Mouse (Mus musculus) left cerebral cortex, postnatal 4 days (tissue): ENCODE data around the gene Ip6k2. TPM values are rescaled to one million over a fixed set of nuclear protein-coding genes. Genes with fewer than 3 reads are reported as not detected.

Experiments used
- microRNA-seq: library from miRNA; unstranded; fragments of <30 nt; microRNA quantifications from one replicate; pipeline ENCODE4 v1.2.0, GENCODE M21; 2022
- total RNA-seq, 2 experiments: library from RNA; stranded (reverse); gene quantifications; 2 replicates each; pipeline ENCODE4 v1.2.3; 2021

Gene Ip6k2
- total RNA-seq, 2 experiments from 2014 or later: 188 to 206 TPM

Small RNA genes within 50 kb of the gene (microRNA-seq; reads per million reads assigned to microRNA genes)
- gene Gm23156: not detected

Other genes starting within 250 kb of the Ip6k2 start
- 10 to 100 TPM; 85.7 to 86.1 TPM for gene Impdh2, start 223.5 kb upstream of the Ip6k2 start, total RNA-seq
- 10 to 100 TPM; 43.0 to 54.5 TPM for gene Ndufaf3, start 216.4 kb upstream of the Ip6k2 start, total RNA-seq
- 10 to 100 TPM; 78.2 to 86.6 TPM for gene Dalrd3, start 213.9 kb upstream of the Ip6k2 start, total RNA-seq
- 100 to 1,000 TPM; 233 to 289 TPM for gene Wdr6, start 205.1 kb upstream of the Ip6k2 start, total RNA-seq
- gene P4htm, start 186.1 kb upstream of the Ip6k2 start, total RNA-seq: 10 to 100 TPM; 26.2 to 34.5 TPM
- gene Arih2, start 134.4 kb upstream of the Ip6k2 start, total RNA-seq: 10 to 100 TPM; 58.3 to 59.6 TPM
- gene Slc25a20, start 121.7 kb upstream of the Ip6k2 start, total RNA-seq: 10 to 100 TPM; 17.9 to 18.9 TPM
- gene Prkar2a, start 94.5 kb upstream of the Ip6k2 start, total RNA-seq: 10 to 100 TPM; 78.5 to 78.7 TPM
- gene Nckipsd, start 24.6 kb downstream of the Ip6k2 start, total RNA-seq: 10 to 100 TPM; 28.9 to 35.9 TPM
- gene Celsr3, start 42.5 kb downstream of the Ip6k2 start, total RNA-seq: 100 to 1,000 TPM; 103 to 112 TPM
- gene Slc26a6, start 69.5 kb downstream of the Ip6k2 start, total RNA-seq: 10 to 100 TPM; 22.8 to 27.4 TPM
- under 1 TPM in 1 of 2 experiments, not detected in 1; 0.38 TPM for gene Tmem89, start 130.8 kb downstream of the Ip6k2 start, total RNA-seq
- gene Uqcrc1, start 152.8 kb downstream of the Ip6k2 start, total RNA-seq: 100 to 1,000 TPM; 292 to 300 TPM
- gene Col7a1, start 169.8 kb downstream of the Ip6k2 start, total RNA-seq: 1 to 10 TPM; 6.2 to 8.1 TPM
- gene Ucn2, start 202.2 kb downstream of the Ip6k2 start, total RNA-seq: under 1 TPM in 1 of 2 experiments, not detected in 1; 0.78 TPM
- gene Pfkfb4, start 208.0 kb downstream of the Ip6k2 start, total RNA-seq: 10 to 100 TPM; 25.5 to 25.8 TPM